Mouse (Mus musculus): Measurements from ENCODE around the gene Krt81.

Krt81 gene

DNA sequence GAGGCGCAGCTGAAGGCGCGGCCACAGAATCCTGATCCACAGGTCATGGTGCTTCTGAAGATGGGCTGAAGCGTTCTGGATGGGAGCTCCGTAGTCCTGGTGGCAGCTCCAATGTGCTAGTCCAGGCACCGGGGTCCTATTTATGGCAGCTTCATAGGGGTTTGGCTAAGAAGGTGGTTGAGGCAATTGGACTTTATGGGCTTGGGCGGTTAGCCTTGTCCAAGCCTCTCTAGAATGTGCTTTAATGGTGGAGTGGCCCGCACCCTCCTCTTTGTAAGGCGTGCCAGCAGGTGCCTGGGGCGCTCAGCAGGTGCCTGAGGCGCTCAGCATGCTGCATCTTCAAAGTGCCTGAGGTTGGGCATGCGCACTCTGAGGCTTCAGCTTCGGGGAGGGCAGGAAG lies at the start of gene Krt81:
Gene Krt81, minus strand, starts transcription at position 101 of the 400 bp plus-strand sequence.
- DNase-seq: no peak

DNA sequence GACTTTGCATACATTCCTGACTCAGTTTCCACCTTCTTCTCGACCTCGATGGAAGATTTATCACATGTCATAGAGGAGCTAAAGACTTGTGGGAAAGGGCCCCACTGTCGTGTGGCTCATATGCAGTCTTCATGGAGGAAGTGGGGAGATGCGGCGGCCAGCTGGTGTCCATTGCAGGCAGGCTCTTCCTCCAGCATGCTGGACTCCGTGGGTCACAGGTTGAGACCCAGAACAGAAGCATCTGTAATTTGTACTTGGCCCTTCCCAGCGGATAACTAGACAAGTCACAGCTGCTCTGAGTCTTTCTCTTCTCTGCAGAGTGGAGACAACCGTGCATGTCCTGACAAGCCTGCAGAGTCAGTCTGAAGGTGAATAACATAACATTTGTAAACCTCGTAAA lies 44.7 kb upstream of the Krt81 start:
- no peak for DNase-seq

DNA sequence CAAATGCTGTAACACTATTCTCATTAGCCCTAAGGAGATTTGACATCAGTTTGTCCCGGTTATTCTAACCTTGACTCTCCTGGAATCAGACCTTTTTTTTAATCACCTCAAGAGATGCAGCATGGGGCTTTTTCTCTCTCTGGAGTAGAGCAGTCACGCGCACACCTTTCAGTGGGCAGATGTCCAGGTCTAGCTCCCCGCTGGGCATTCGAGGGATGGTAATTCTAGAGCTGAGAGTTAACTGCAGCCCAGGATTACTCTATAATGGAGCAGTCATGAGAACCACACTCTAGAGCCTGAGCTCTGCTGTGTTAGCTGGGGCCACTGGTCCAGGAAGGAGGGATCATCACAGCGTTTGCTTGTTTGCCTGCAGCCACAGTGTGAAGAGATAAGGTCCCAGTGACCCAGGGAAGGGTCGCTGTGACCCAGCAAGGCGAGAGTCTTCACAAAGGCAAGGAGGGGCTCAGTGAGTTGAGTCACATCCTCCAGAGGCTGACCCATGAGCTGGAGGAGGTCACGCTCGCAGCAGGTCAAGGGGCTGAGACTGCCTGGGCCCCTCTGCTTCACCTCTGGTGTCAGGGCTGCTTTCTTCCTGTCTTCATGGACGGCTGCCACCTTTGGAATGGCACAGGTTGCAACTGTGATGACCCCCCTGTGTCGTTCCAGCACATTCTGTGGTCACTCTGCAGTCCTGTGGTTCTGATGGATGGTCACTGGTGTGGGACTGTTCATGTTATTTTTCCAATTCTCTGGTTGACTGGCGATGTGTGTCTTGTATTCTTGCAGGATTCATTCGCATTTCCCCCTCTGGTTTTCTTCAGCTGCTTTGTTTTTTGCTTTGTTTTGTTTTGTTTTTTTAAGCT lies 43.6 kb upstream of the Krt81 start:
- no peak for DNase-seq

DNA sequence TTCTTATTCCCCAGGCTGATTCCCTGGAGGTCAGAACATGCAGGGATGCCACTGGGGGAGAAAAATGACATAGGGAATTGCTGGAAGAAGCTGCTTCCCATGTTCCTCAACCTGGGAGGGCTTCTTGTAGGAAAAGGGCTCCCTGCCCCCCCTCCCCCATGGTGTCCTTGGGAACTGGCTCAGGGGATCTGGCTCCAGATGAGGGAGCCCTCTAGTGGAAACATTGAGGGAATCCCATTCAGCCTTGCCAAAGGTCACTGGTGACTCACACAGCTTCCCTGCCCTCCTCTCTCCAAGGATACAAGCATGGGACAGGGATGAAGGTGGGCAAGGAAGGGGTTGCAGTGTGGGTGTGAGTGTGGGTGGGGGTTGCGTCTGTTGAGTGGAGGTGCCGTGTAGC lies 33.6 kb upstream of the Krt81 start:
- DNase-seq: no peak

DNA sequence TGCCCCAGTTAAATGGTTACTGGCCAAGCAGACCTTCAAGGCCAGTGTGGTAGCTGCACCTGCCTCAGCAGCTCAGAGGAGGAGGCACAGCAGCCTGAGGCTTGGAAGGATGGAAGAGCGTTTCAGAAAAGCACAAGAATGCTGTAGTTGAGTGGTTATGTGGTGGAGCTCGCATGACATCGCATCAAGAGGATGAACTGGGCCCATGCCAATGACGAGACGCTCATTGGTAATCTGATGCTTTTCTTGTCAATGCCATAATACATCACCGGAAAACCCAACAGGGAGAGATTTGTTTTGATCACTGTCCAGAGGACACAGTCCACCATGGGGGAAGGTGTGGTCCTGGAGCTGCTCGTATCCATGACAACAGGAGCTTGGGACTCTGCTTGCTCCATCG lies 31.7 kb upstream of the Krt81 start:
- no peak for DNase-seq

DNA sequence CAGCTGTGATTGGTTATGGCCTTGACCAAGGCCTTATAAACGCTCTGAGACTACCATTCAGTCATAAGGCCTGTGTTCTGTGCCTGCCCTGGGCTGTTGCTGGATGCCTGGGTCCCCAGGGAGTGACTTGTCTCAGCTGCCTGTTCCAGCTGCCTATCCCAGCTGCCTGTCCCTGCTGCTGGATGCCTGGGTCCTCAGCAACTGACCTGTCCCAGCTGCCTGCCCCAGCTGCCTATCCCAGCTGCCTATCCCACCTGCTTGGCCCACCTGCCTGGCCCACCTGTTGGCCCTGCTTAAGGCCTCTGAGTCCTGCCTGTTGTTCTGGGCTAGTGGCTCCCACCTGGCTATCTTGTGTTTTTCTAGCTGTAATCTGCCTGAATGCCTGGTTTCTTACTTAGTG lies 30.7 kb upstream of the Krt81 start:
- no peak for DNase-seq

DNA sequence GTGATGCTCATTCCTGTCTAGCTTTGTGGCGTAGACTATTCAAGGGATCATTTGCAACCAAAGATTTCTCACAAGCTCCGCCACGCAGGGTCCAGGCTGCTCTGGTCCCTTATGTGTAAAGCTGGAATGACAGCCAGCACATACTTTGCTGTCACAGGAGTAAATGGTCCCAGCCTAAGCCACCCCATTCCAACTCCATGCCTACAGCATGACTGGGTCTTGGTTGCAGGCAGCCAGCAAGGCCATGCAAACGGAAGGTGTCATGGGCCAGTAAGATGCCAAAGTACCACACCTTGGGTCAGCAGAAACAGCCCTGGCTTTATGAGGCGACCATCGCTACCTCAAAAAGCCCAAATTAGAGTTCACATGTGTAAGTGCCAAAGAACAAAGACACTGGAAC lies 30.2 kb upstream of the Krt81 start:
- no peak for DNase-seq

DNA sequence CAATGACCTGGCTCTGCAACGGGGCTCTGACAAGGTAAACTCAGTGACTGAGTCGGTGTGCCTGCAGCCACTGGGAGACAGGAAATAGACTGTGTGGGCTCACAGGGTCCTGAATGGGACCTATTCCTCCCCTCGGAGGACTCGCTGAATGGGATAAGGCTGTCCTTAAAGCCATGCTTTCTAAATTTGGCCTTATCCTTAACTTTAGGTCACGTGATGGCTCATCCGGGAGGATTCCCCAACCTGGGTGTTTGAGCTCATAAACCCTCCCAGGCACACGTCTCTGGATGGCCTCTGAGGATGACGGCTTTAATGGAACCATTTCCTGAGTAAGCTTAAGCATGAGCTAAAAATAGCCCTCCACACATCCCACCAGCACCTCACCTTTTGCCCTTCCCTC lies 29.2 kb upstream of the Krt81 start:
- DNase-seq: no peak

DNA sequence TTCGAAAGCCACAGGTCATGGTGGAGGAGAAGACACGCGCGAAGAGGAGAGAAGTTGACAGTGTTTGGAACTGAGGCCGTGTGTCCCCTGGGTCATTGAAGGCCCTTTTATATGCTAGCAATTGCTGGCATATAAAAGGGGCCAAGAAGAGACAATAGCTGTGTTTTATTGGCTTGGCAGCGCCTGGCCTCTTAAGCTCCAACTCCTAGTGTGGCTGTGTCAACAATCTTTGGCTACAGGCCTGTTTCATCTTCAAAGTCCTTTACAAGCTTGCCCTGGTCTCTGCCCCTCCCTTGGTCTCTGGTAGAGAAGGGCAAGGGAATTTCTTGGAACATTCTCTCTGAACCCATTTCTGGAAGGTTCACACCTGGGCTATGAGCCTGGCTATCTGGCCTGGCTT lies 27.9 kb upstream of the Krt81 start, which contains the start of gene Krt83:
Gene Krt83, minus strand, starts transcription at position 82 of the 400 bp plus-strand sequence.
- DNase-seq: no peak

DNA sequence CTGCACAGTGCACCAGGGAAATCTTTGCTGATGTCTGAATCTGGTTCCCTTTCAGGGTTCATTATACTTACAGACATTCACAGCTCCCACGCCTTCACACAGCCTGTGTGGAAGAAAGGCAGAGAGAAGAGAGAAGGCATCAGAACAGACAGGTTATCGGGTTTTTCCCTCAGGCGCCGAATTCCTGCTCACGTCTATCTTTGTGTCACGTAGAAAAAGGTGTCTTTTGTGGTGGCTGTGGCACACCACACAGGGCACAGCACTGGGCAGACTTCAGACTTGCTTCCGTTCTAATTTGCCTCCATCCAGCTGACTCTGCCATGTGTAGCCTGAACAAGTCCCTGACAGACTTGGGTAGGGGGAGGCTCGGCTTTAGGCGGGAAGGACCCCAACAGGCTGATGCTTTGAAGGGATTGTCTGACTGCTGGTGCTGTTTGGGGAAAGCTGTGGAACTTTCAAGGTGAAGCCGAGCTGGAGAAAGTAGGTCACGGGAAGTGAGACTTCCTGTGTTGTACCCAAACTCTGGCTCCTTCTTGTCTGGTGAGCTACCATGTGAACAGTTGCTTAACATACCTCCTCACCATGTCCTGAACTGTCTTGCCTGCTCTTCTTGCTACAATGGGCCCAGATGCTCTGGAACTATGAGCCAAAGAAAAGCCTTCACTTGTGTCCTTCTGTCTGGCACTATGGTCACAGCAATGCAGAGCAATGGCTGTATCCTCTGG lies 22.5 kb upstream of the Krt81 start:
- no peak for DNase-seq

DNA sequence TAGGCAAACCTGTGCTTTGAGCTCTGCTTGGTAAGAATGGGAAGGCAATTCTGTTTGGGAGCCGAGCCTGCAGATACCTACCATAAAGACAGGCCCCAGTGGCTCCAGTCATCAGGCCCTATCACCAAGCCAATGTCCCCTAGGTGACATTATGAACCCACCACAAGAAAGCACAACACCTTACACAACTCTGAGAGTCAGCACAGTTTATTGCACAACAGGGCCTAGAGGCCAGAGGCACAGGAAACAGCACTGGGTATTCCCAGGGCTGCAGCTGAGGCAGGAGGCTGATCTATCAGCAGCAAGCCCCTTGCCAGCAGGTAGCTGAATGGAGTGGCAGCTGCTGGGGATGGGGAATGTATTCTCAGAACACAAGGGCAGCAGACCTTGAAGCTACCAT lies 21.4 kb upstream of the Krt81 start:
- no peak for DNase-seq

DNA sequence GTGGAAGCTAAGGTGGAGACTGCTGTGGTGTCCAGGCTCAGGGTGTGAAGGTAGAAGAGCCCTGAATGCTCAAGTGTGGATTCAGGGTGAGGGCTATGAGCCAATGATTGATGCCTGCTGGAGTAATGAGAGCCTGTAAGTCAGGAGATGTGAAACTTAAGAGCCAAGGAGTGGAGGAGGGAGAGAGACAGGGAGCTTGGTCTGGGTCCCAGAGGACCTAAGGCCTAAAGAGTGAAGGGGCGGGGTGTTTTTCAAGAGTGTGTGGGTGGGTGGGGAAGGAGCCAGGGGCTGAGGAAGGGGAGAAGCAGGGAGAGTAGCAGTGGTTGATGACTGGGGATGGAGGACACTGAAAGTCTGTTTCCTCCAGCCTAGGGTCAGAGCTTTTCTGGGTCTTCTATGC lies 20.1 kb upstream of the Krt81 start:
- no peak for DNase-seq

DNA sequence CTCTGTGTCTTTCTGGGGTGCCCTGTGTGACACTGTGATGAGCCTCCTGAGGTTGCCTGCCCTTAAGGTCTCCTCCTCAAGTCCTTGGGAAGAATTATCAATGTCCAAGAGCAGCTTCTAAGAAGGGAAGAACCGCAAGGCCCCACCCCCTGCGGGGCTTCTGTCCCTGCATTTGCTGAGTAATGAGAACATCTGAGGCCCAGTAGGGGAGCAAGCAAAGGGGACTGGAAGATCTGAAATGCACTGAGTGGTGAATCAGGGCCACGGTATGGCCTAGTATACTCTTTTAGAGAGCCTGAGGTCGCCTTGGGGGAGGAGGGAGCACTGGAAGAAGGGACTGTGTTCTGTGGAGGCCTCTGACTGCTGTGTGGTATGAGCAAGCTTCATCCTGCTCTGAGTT lies 18.5 kb upstream of the Krt81 start:
- no peak for DNase-seq

GRCm38 (mm10) chr15:101479666-101480060 lies 16.1 kb upstream of the Krt81 start:
- DNase-seq: no peak

DNA sequence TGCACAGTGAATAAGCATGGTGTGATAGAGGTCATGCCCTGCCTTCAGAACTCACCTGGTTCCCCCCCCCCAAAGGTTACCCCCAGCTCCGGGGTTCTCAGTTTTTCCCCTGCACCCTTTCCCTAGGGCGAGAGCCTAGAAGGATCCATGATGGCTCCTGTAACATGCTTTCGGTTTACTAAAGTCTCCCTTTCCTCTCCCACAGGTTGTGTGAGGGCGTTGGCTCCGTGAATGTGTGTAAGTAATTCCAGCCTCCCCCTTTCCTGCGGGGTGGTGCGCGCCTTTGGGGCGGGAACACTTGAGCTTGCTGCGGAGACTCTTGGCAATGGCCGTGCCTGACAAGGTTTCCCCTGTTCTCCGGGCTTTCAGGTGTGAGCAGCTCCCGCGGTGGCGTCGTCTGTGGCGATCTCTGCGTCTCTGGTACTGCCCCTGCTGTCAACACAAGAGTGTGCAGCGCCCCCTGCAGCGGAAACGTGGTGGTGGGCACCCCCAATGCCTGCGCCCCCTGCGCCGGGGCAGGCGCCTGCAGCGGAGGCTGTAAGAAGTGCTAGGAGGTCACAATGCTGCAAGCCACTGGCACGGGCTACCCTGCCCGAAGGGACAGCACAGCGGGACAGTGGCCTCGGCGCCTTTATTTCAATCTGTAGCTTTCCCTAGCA lies 15.6 kb upstream of the Krt81 start:
- DNase-seq: peak; percentile 14

- no peak for DNase-seq
Observed at GRCm38 (mm10) chr15:101472952-101473528, 9.5 kb upstream of the Krt81 start, which contains the start of gene Krt86. TSS of gene Krt86 (plus strand) at chr15:101473478.

DNA sequence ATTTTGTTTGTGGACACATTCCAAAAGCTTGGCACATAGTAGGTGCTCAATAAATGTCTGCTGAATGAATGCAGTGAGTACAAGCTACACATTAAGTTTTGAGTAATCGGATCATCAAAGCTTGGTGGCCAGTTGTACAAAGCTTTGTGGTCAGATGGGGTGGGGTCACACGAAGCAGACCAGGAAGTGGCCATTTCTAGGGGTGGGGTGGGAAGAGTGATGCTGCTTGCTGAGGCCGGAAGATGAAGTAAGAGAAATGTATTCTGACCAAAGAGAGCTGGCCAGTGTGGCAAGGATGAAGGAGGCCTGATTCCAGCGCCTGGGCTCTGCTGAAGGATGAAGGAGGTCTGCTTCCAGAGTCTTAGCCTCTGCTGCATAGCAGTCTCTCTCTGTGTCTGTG lies 5.5 kb upstream of the Krt81 start:
- DNase-seq: no peak

DNA sequence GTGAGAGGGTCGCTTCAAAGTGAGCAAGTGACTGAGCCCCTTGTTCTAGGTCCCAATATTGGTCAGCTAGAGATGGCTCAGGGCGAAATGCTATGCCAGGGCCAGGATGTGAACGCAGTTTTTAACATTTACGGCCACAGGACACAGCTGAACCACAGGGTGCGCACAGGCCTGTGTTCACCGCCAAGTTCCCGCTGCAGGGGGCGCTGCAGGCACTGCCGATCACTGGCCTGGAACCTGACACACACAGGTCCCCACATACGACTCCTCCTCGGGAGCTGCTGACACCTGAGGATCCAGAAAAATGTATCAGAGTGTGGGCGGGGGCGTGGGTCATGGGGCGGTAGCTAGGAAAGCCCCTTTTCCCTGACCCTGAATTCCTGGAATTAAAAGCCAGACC lies 4.3 kb downstream of the Krt81 start:
- DNase-seq: no peak

GRCm38 (mm10) chr15:101458361-101458930 lies 5.1 kb downstream of the Krt81 start:
- no peak for DNase-seq

GRCm38 (mm10) chr15:101455891-101456290 lies 7.7 kb downstream of the Krt81 start:
- no peak for DNase-seq

DNA sequence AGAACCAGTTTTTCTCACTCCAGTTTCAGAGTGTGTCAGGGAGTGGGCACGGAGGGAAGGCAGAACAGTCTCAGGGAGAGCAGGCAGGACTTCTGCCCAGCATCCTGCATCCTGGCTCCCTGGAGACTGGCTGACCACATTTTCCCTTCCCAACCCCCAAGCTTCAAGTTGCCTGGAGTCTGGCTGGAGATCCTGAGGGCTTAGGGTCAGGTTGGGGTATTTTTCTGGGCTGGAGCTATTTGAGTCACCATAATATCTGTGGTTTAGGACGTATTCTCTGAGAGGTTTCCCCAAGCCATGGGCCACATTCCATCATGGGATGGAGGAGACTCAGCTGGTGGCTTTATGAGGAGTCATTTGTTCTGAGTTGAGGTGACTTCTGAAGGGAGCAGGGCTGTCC lies 8.3 kb downstream of the Krt81 start:
- no peak for DNase-seq

DNA sequence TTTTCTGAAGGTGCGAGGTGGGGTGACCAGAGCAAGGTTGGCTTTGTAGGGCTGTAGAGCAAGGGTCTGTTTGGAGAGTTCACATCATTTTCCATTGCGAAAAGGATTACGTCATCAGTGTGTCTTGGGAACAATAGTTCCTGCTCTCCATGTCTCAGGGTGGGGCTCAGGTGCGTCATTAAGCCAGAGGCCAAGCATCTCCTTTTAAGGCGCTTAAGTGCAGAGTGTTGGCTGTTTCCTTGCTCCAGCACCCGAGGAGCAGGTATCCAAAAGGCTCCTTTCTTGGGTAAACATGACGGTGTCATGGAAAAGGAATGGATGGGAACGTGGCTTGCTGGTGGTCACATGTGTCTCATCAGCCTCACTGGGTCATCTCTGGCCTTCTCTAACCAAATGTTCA lies 8.8 kb downstream of the Krt81 start:
- no peak for DNase-seq
